Mouse (Mus musculus) forebrain, embryonic 15.5 days (tissue): Measurements from ENCODE around the gene Saa3. TPM values are rescaled to one million over a fixed set of nuclear protein-coding genes. Genes with fewer than 3 reads are reported as not detected.

Experiments used
- polyA plus RNA-seq: library from polyadenylated mRNA; unstranded; fragments of >200 nt; fragmentation: Nextera tagmentation; extraction: Ambion mirVana; gene quantifications from 2 replicates; pipeline ENCODE4 v1.2.1, GENCODE M21; 2015

Saa3 gene
- polyA plus RNA-seq, 1 experiment from 2014 or later: not detected

Other genes starting within 250 kb of the Saa3 start
- gene Sergef, start 75.9 kb downstream of the Saa3 start, polyA plus RNA-seq: 28.4 and 29.4 TPM in 2 replicates
- gene Tph1, start 43.2 kb downstream of the Saa3 start, polyA plus RNA-seq: 0.46 and 2.9 TPM in 2 replicates
- 19.6 and 22.8 TPM in 2 replicates for gene Saal1, start 5.0 kb downstream of the Saa3 start, polyA plus RNA-seq
- gene Saa4, start 16.9 kb upstream of the Saa3 start, polyA plus RNA-seq: not detected in 2 replicates
- not detected in 2 replicates for gene Saa1, start 27.3 kb upstream of the Saa3 start, polyA plus RNA-seq
- not detected in 2 replicates for gene Saa2, start 36.1 kb upstream of the Saa3 start, polyA plus RNA-seq
- 15.1 and 16.5 TPM in 2 replicates for gene Hps5, start 80.4 kb upstream of the Saa3 start, polyA plus RNA-seq
- gene Gtf2h1, start 80.4 kb upstream of the Saa3 start, polyA plus RNA-seq: 48.8 and 51.5 TPM in 2 replicates
- gene Ldha, start 125.8 kb upstream of the Saa3 start, polyA plus RNA-seq: 744 and 772 TPM in 2 replicates
- gene Ldhc, start 145.5 kb upstream of the Saa3 start, polyA plus RNA-seq: not detected in 2 replicates
- gene Tsg101, start 204.3 kb upstream of the Saa3 start, polyA plus RNA-seq: 399 and 413 TPM in 2 replicates
- gene Uevld, start 242.8 kb upstream of the Saa3 start, polyA plus RNA-seq: 8.1 and 8.9 TPM in 2 replicates